Mouse (Mus musculus): Measurements from ENCODE around the gene Ush1c. TPM values are rescaled to one million over a fixed set of nuclear protein-coding genes. Genes with fewer than 3 reads are reported as not detected.

Gene Ush1c
- total and polyA plus RNA-seq, 3 experiments, result not detected

DNA sequence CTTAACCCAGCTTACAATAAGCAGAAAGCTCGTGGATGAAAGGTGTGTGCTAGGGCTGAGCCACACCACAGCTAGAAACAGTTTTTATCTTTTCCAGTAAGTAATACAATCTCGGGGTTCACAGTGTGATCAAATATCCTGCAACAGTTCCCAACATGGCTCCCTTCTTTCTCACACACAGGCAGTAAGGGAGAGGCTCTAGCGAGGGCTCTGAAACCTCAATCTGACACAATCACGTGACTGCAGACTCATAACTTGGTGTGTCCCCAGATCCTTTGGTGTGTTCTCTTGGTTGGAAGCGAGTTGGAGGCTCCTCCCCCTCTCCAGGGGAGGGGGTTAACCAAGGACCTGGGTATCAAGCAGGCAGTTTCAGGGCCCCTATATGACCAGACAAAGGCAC lies 37.9 kb upstream of the Ush1c start:
- Histone ChIP-seq H3K36me3 (ENCODE audit: control insufficient read depth in 1 of 2, insufficient read depth in 2 of 2, low read length in 2 of 2) (no peaks in the 10 kb centered on the region), H3K4me3 (ENCODE audit: control insufficient read depth in 1 of 2, insufficient read depth in 1 of 2, low read depth in 2 of 2, low read length in 2 of 2) (no peak overlapping the region), H3K4me1 (ENCODE audit: control insufficient read depth in 1 of 2, insufficient read depth in 2 of 2, low read length in 2 of 2) (no peaks in the 10 kb centered on the region), H3K9me3 (replicated peaks; ENCODE audit: insufficient read depth, low read length) (no peaks in the 10 kb centered on the region), H3K27ac (ENCODE audit: control insufficient read depth, low read depth, low read length) (no peak overlapping the region), H3K27me3 (ENCODE audit: control insufficient read depth in 1 of 2, insufficient read depth in 2 of 2, low read length in 2 of 2) (no peaks in the 10 kb centered on the region), H3K79me2 (ENCODE audit: control insufficient read depth, insufficient read depth, low read length, poor library complexity) (no peaks in the 10 kb centered on the region), H3K9ac (ENCODE audit: control insufficient read depth, low read depth, low read length, poor library complexity, severe bottlenecking) (no peak overlapping the region)
- DNase-seq (ENCODE audit: low read depth, low spot score), result no peak
- TF ChIP-seq MAX (IDR thresholded peaks at IDR 0.05; ENCODE audit: low read length) (no peak), CHD2 (IDR thresholded peaks at IDR 0.05; ENCODE audit: low read length) (no peak), BHLHE40 (IDR thresholded peaks at IDR 0.05; ENCODE audit: borderline replicate concordance, low read depth, low read length) (no peak), UBTF (IDR thresholded peaks at IDR 0.05; ENCODE audit: borderline replicate concordance, insufficient read depth, low read depth, low read length) (no peak), USF1 (IDR thresholded peaks at IDR 0.05; ENCODE audit: low read depth, low read length) (peak; percentile 50; the same call in 1 of the 2 replicates)

GRCm38 (mm10) chr7:46251841-46252240 lies 13.5 kb upstream of the Ush1c start:
- Histone ChIP-seq H3K4me3 (ENCODE audit: control insufficient read depth in 1 of 2, insufficient read depth in 1 of 2, low read depth in 2 of 2, low read length in 2 of 2) (no peak overlapping the region), H3K27ac (ENCODE audit: control insufficient read depth, low read depth, low read length) (no peak overlapping the region), H3K27me3 (ENCODE audit: control insufficient read depth in 1 of 2, insufficient read depth in 2 of 2, low read length in 2 of 2) (no peaks in the 10 kb centered on the region), H3K36me3 (ENCODE audit: control insufficient read depth in 1 of 2, insufficient read depth in 2 of 2, low read length in 2 of 2) (no peaks in the 10 kb centered on the region), H3K79me2 (ENCODE audit: control insufficient read depth, insufficient read depth, low read length, poor library complexity) (no peaks in the 10 kb centered on the region), H3K9me3 (replicated peaks; ENCODE audit: insufficient read depth, low read length) (no peaks in the 10 kb centered on the region), H3K9ac (ENCODE audit: control insufficient read depth, low read depth, low read length, poor library complexity, severe bottlenecking) (no peak overlapping the region), H3K4me1 (ENCODE audit: control insufficient read depth in 1 of 2, insufficient read depth in 2 of 2, low read length in 2 of 2) (no peaks in the 10 kb centered on the region)
- peak; percentile 22 to 59 (median 45); a peak in 5 of 6 replicates for TF ChIP-seq CTCF (IDR thresholded peaks at IDR 0.05 in 2 of 3, conservative IDR thresholded peaks at IDR 0.05 in 1 of 3; ENCODE audit: control insufficient read depth in 1 of 3, insufficient read depth in 1 of 3, low read depth in 2 of 3, low read length in 3 of 3, poor library complexity in 1 of 3, severe bottlenecking in 1 of 3)
- TF ChIP-seq MYB (IDR thresholded peaks at IDR 0.05; ENCODE audit: low read depth, low read length), result no peak
- DNase-seq (ENCODE audit: low read depth, low spot score), result no peak

- Histone ChIP-seq H3K27ac (ENCODE audit: control insufficient read depth, low read depth, low read length) (no peak overlapping the region), H3K36me3 (ENCODE audit: control insufficient read depth in 1 of 2, insufficient read depth in 2 of 2, low read length in 2 of 2) (no peaks in the 10 kb centered on the region), H3K9me3 (replicated peaks; ENCODE audit: insufficient read depth, low read length) (no peaks in the 10 kb centered on the region), H3K79me2 (ENCODE audit: control insufficient read depth, insufficient read depth, low read length, poor library complexity) (no peaks in the 10 kb centered on the region), H3K9ac (ENCODE audit: control insufficient read depth, low read depth, low read length, poor library complexity, severe bottlenecking) (no peak overlapping the region), H3K4me1 (ENCODE audit: control insufficient read depth in 1 of 2, insufficient read depth in 2 of 2, low read length in 2 of 2) (no peaks in the 10 kb centered on the region), H3K4me3 (ENCODE audit: control insufficient read depth in 1 of 2, insufficient read depth in 1 of 2, low read depth in 2 of 2, low read length in 2 of 2) (no peak overlapping the region), H3K27me3 (ENCODE audit: control insufficient read depth in 1 of 2, insufficient read depth in 2 of 2, low read length in 2 of 2) (no peaks in the 10 kb centered on the region)
- no peak for DNase-seq (ENCODE audit: low read depth, low spot score)
- TF ChIP-seq ETS1 (IDR thresholded peaks at IDR 0.05; ENCODE audit: low read depth, low read length) (no peak), ELF1 (IDR thresholded peaks at IDR 0.05; ENCODE audit: low read depth, low read length) (no peak), UBTF (IDR thresholded peaks at IDR 0.05; ENCODE audit: borderline replicate concordance, insufficient read depth, low read depth, low read length) (no peak), MAZ (IDR thresholded peaks at IDR 0.05; ENCODE audit: low read depth, low read length) (no peak)
Measured at GRCm38 (mm10) chr7:46247606-46248005, 9.3 kb upstream of the Ush1c start.
